Mouse (Mus musculus) embryo, embryonic 10.5 days (tissue): ENCODE measurements around the gene Sall1.
A peak's percentile ranks its signal among the peaks of the same experiment; 100 is the strongest.

ENCODE experiments used
- DNase-seq: peaks from one replicate; pipeline ENCODE4 v3.0.0-alpha.2; 2015; ENCODE audit warnings: low spot score

Sall1 gene

GRCm38 (mm10) chr8:89038920-89039319 lies 5.0 kb downstream of the Sall1 start:
- DNase-seq, result peak; percentile 25

- DNase-seq, result peak; percentile 56
Measured at GRCm38 (mm10) chr8:89037536-89038236, 6.3 kb downstream of the Sall1 start.

GRCm38 (mm10) chr8:89032412-89032811 lies 11.6 kb downstream of the Sall1 start:
- DNase-seq, result no peak

- DNase-seq, result no peak
Measured at GRCm38 (mm10) chr8:89028156-89028555, 15.8 kb downstream of the Sall1 start.

GRCm38 (mm10) chr8:89026139-89026520 lies 17.8 kb downstream of the Sall1 start:
- peak; percentile 40 for DNase-seq

GRCm38 (mm10) chr8:89025281-89026138 lies 18.5 kb downstream of the Sall1 start:
- peak; percentile 75 for DNase-seq

GRCm38 (mm10) chr8:89024796-89025195 lies 19.2 kb downstream of the Sall1 start:
- peak; percentile 29 for DNase-seq

GRCm38 (mm10) chr8:89021139-89021538 lies 22.8 kb downstream of the Sall1 start:
- DNase-seq, result peak; percentile 69

GRCm38 (mm10) chr8:89017891-89018290 lies 26.1 kb downstream of the Sall1 start:
- no peak for DNase-seq

- no peak for DNase-seq
Measured at GRCm38 (mm10) chr8:89016465-89017070, 27.4 kb downstream of the Sall1 start.

GRCm38 (mm10) chr8:89015539-89015938 lies 28.4 kb downstream of the Sall1 start:
- DNase-seq, result no peak

- no peak for DNase-seq
Measured at GRCm38 (mm10) chr8:89012853-89013534, 31.0 kb downstream of the Sall1 start.

- no peak for DNase-seq
Measured at GRCm38 (mm10) chr8:89012024-89012712, 31.8 kb downstream of the Sall1 start.

GRCm38 (mm10) chr8:89008784-89009183 lies 35.2 kb downstream of the Sall1 start:
- no peak for DNase-seq

- peak; percentile 75 for DNase-seq
Measured at GRCm38 (mm10) chr8:89007114-89007513, 36.8 kb downstream of the Sall1 start.

GRCm38 (mm10) chr8:89006426-89006825 lies 37.5 kb downstream of the Sall1 start:
- DNase-seq, result peak; percentile 68

- DNase-seq, result no peak
Measured at GRCm38 (mm10) chr8:89005797-89006196, 38.2 kb downstream of the Sall1 start.

- no peak for DNase-seq
Measured at GRCm38 (mm10) chr8:89004041-89004440, 39.9 kb downstream of the Sall1 start.

- DNase-seq, result peak; percentile 29
Measured at GRCm38 (mm10) chr8:89003336-89003896, 40.5 kb downstream of the Sall1 start.

GRCm38 (mm10) chr8:89002128-89002527 lies 41.8 kb downstream of the Sall1 start:
- DNase-seq, result no peak

GRCm38 (mm10) chr8:88997276-88997675 lies 46.7 kb downstream of the Sall1 start:
- DNase-seq, result no peak
